Mouse (Mus musculus) CH12F3 (cell line): ENCODE results near the gene Wnt5b.

Source experiments
- in situ Hi-C: fragments of 300-500 bp; cut with MboI; formaldehyde crosslinking; loops from 2 replicates; pipeline ENCODE4 v1.14.3; 2020; ENCODE audit warnings: low sequenced_read_pairs

Gene Wnt5b

GRCm38 (mm10) chr6:119521931-119522391, 22.2 kb downstream of the Wnt5b start:
- in situ Hi-C loops, result no loop called here

GRCm38 (mm10) chr6:119521482-119521900, 22.7 kb downstream of the Wnt5b start:
- in situ Hi-C loops, result no loop called here

GRCm38 (mm10) chr6:119520731-119521130, 23.4 kb downstream of the Wnt5b start:
- in situ Hi-C loops, result no loop called here

- in situ Hi-C loops, result no loop called here
Observed at GRCm38 (mm10) chr6:119514085-119514484, 30.1 kb downstream of the Wnt5b start.

- in situ Hi-C loops, result no loop called here
Observed at GRCm38 (mm10) chr6:119513452-119513851, 30.7 kb downstream of the Wnt5b start.

- in situ Hi-C loops, result no loop called here
Observed at GRCm38 (mm10) chr6:119512701-119513100, 31.4 kb downstream of the Wnt5b start.

- in situ Hi-C loops, result no loop called here
Observed at GRCm38 (mm10) chr6:119509437-119510037, 34.6 kb downstream of the Wnt5b start.

- in situ Hi-C loops, result no loop called here
Observed at GRCm38 (mm10) chr6:119508634-119509375, 35.3 kb downstream of the Wnt5b start.

GRCm38 (mm10) chr6:119508221-119508620, 35.9 kb downstream of the Wnt5b start:
- in situ Hi-C loops, result no loop called here

GRCm38 (mm10) chr6:119505525-119506225, 38.5 kb downstream of the Wnt5b start:
- in situ Hi-C loops, result no loop called here

- in situ Hi-C loops, result no loop called here
Observed at GRCm38 (mm10) chr6:119504756-119505155, 39.4 kb downstream of the Wnt5b start.

- in situ Hi-C loops, result no loop called here
Observed at GRCm38 (mm10) chr6:119502031-119502430, 42.1 kb downstream of the Wnt5b start.

GRCm38 (mm10) chr6:119500086-119500485, 44.1 kb downstream of the Wnt5b start:
- in situ Hi-C loops, result no loop called here

GRCm38 (mm10) chr6:119499271-119499670, 44.9 kb downstream of the Wnt5b start:
- in situ Hi-C loops, result loop anchor here (25.0 kb wide), 2 partner anchors 413 to 713 kb away; partner anchors contain the start of gene Rad52

GRCm38 (mm10) chr6:119492630-119493014, 51.5 kb downstream of the Wnt5b start:
- in situ Hi-C loops, result loop anchor here (25.0 kb wide), 2 partner anchors 420 to 720 kb away; partner anchors contain the start of gene Rad52

GRCm38 (mm10) chr6:119491997-119492629, 52.0 kb downstream of the Wnt5b start:
- in situ Hi-C loops, result loop anchor here (25.0 kb wide), 2 partner anchors 420 to 720 kb away; partner anchors contain the start of gene Rad52

GRCm38 (mm10) chr6:119491006-119491405, 53.1 kb downstream of the Wnt5b start:
- in situ Hi-C loops, result loop anchor here (25.0 kb wide), 2 partner anchors 421 to 721 kb away; partner anchors contain the start of gene Rad52

GRCm38 (mm10) chr6:119490549-119490948, 53.6 kb downstream of the Wnt5b start:
- in situ Hi-C loops, result loop anchor here (25.0 kb wide), 2 partner anchors 422 to 722 kb away; partner anchors contain the start of gene Rad52

GRCm38 (mm10) chr6:119489765-119490164, 54.4 kb downstream of the Wnt5b start:
- in situ Hi-C loops, result loop anchor here (25.0 kb wide), 2 partner anchors 423 to 723 kb away; partner anchors contain the start of gene Rad52

GRCm38 (mm10) chr6:119487619-119488018, 56.5 kb downstream of the Wnt5b start:
- in situ Hi-C loops, result loop anchor here (25.0 kb wide), 2 partner anchors 425 to 725 kb away; partner anchors contain the start of gene Rad52

GRCm38 (mm10) chr6:119487085-119487458, 57.1 kb downstream of the Wnt5b start:
- in situ Hi-C loops, result loop anchor here (25.0 kb wide), 2 partner anchors 425 to 725 kb away; partner anchors contain the start of gene Rad52
